Mouse (Mus musculus) brain, embryonic 14.5 days (tissue): ENCODE data around the gene Slc12a8.

ENCODE experiments used
- CTCF ChIP-seq: fragments of 200-500 bp; IDR thresholded peaks from 2 replicates; pipeline ENCODE4 v1.5.1; 2012; ENCODE audit warnings: inconsistent platforms, mild to moderate bottlenecking, moderate library complexity, borderline replicate concordance; ENCODE audit not compliant: insufficient read depth, insufficient read length; ENCODE audit errors: extremely low read depth
- POLR2A ChIP-seq: fragments of 200-500 bp; IDR thresholded peaks from 2 replicates; pipeline ENCODE4 v1.6.1; 2012; ENCODE audit warnings: mild to moderate bottlenecking, inconsistent platforms, borderline replicate concordance; ENCODE audit not compliant: poor library complexity, insufficient read depth, insufficient read length, severe bottlenecking; ENCODE audit errors: extremely low read depth

DNA sequence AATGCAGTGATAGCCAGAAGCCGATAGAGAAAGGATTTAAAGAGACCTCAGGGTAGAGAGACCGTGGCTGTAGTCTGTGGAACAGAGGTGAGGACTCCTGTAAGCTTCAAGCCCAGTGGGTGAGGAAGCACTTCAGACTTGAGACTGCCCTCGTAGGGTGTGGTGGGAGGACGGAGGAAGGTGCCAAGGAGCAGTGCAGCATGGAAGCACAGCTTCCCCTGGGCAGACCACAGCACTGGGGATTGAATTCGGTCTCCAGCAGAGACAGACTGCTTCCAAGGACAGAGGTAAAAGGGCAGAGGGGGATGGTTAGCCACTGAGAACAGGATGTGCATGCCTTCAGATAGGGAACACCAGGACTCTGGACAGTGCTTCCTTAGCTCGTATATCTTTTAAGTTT lies 49.7 kb upstream of the Slc12a8 start:
- TF ChIP-seq CTCF (no peak), POLR2A (no peak)
